Mouse (Mus musculus) neural tube, embryonic 15.5 days (tissue): Measurements from ENCODE around the gene Rab3ip. TPM values are rescaled to one million over a fixed set of nuclear protein-coding genes. Genes with fewer than 3 reads are reported as not detected.

Experiments
- ATAC-seq: fragments of 200-750 bp; cut with Nextera tagmentation; 2 replicates; pipeline ENCODE4 v1.8.0; 2017; ENCODE audit warnings: mild to moderate bottlenecking, moderate TSS enrichment, moderate library complexity; ENCODE audit not compliant: low FRiP score
- H3K27ac ChIP-seq: fragments of 300-500 bp; sonication (generic); replicated peaks from 2 replicates; pipeline ENCODE4 v1.5.1; 2015; ENCODE audit warnings: mild to moderate bottlenecking, inconsistent platforms
- H3K27me3 ChIP-seq: fragments of 300-500 bp; sonication (generic); replicated peaks from 2 replicates; pipeline ENCODE4 v1.6.1; 2015; ENCODE audit warnings: inconsistent platforms
- H3K36me3 ChIP-seq: fragments of 300-500 bp; sonication (generic); 2 replicates; pipeline ENCODE4 v1.6.1; 2015; ENCODE audit warnings: inconsistent platforms
- H3K4me1 ChIP-seq: fragments of 300-500 bp; sonication (generic); 2 replicates; pipeline ENCODE4 v1.6.1; 2015; ENCODE audit warnings: inconsistent platforms
- H3K4me2 ChIP-seq: fragments of 300-500 bp; sonication (generic); 2 replicates; pipeline ENCODE4 v1.6.1; 2015; ENCODE audit warnings: inconsistent platforms, mild to moderate bottlenecking, moderate library complexity
- H3K4me3 ChIP-seq: fragments of 300-500 bp; sonication (generic); replicated peaks from 2 replicates; pipeline ENCODE4 v1.5.1; 2015; ENCODE audit warnings: mild to moderate bottlenecking, inconsistent platforms
- H3K9ac ChIP-seq: fragments of 300-500 bp; sonication (generic); replicated peaks from 2 replicates; pipeline ENCODE4 v1.6.1; 2015; ENCODE audit warnings: mild to moderate bottlenecking, inconsistent platforms
- H3K9me3 ChIP-seq: fragments of 300-500 bp; sonication (generic); replicated peaks from 2 replicates; pipeline ENCODE4 v1.6.1; 2016; ENCODE audit warnings: inconsistent platforms
- WGBS: fragments of 180-500 bp; shearing (Covaris S2); methylation state at CpG from one replicate; pipeline ENCODE4 v1.1.7; 2015; ENCODE audit warnings: mixed read lengths; 5-methylcytosine and 5-hydroxymethylcytosine counted together
- polyA plus RNA-seq: library from polyadenylated mRNA; unstranded; fragments of >200 nt; fragmentation: Nextera tagmentation; extraction: Ambion mirVana; gene quantifications from 2 replicates; pipeline ENCODE4 v1.2.1, GENCODE M21; 2015

Rab3ip gene
- polyA plus RNA-seq = 49.3 and 54.6 TPM in 2 replicates

DNA sequence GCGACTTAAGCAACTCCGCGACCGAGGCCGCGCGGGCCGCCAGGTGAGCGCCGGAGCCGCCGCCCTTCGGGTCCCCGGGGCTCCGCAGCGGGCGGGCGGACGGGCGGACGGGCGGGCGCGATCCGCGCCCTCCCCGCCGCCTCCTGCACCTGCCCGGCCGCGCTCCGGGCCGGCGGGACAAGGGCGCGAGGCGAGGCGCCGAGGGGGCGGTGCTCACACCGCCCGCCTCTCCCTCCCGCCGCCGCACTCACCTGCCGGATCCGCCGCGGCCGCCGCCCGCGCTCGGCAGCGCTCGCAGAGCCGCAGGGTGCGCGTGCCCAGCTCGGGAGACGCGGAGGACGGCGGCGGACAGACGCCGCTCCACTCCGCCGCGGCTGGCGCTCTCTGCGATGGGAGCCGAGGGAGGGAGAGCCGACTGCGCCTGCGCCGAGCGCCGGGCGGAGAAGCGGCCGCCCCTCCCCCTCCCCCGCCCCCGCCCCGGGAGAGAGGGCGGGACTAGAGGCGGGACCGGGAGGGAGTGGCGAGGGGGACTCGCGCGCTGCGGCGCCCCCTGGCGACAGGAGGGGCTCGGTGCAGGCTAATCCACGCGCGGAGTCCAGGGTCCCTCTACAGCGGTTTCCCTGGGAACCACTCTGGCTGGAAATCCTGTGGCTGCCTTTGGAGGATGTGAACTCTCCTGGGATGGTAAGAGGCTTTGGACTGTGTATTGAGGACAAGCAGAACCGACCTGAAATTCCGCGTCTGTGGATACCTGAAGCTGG lies at the start of gene Rab3ip:
Gene Rab3ip, minus strand, starts transcription at position 761 of the 761 bp plus-strand sequence.
- H3K27ac ChIP-seq = peak within 1 kb of the TSS; percentile 87
- 0 out of 2 replicates have a peak, but pooled peaks cover 2% of the 10 kb centered on the region for H3K9me3 ChIP-seq
- peak within 1 kb of the TSS; percentile 83 for H3K4me3 ChIP-seq
- H3K4me2 ChIP-seq = peak within 1 kb of the TSS; percentile 76
- H3K36me3 ChIP-seq = no peaks in the 10 kb centered on the region
- peak; percentile 93 for ATAC-seq
- peaks cover 34% of the 10 kb centered on the region for H3K4me1 ChIP-seq
- H3K27me3 ChIP-seq = no peaks in the 10 kb centered on the region
- peak within 1 kb of the TSS; percentile 80 for H3K9ac ChIP-seq
- under 1% methylated on average over 58 of the region's 103 CpGs for WGBS

DNA sequence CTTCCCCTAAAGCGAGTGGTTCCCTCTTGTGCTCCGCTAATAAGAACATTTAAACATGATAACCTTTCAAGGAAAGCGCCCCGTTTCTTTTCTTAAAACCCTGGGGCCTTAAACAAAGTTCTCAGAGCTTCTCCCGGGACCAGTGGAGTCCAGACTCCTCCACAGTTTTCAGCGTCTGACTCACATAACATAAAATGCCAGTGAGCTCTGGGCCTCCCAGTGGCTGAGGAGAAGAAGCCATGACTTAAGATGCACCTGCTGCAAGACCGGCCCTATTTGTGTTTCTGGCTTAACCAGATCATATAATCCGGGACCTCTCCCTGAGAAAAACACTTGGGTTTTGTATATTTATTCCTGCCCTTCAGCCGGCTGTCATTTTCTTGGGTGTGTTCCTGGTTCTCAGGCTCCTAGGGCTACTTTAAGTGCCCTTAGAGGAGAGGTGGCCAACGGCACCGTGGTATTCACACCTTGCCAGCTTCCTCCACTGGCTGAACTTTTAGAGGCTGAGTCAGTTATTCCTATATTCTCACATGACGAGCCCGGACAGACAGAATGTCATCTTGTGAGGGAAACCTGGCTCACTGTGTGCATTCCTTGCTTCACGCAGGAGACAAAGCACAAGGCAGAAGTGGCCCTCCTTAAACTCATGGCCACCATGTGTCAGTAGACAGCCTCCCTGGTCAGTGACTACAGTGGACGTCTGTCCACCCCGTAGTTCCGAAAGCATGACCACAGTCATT lies 48.3 kb upstream of the Rab3ip start:
- Histone ChIP-seq H3K4me3 (no peak overlapping the region), H3K27me3 (no peaks in the 10 kb centered on the region), H3K36me3 (no peaks in the 10 kb centered on the region), H3K4me1 (no peaks in the 10 kb centered on the region), H3K9ac (no peak overlapping the region), H3K27ac (no peak overlapping the region), H3K9me3 (no peaks in the 10 kb centered on the region), H3K4me2 (no peak overlapping the region)
- 86% methylated on average over 17 of the region's 17 CpGs for WGBS
- ATAC-seq = no peak

DNA sequence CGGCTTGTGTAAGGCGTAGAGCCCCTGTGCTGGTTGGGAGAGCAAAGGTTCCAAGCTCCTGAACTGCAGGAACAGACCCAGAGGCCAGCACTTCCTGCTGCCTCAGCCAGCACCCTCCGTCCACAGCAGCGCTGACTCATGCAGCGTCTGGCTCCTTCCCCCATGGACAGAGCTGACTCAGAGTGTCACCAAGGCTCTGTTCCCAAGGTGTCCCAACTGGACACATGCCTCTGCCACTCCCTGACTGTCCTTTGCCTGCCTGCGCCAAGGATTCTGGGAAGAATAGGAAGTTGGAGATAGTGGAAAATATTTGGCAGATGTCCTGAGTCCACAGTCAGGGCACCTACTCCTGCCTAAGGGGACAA lies 45.6 kb upstream of the Rab3ip start:
- no peak overlapping the region for H3K4me2 ChIP-seq
- no peak overlapping the region for H3K27ac ChIP-seq
- no peaks in the 10 kb centered on the region for H3K4me1 ChIP-seq
- H3K4me3 ChIP-seq = no peak overlapping the region
- no peaks in the 10 kb centered on the region for H3K9me3 ChIP-seq
- no peaks in the 10 kb centered on the region for H3K27me3 ChIP-seq
- no peaks in the 10 kb centered on the region for H3K36me3 ChIP-seq
- 84% methylated on average over 6 of the region's 6 CpGs for WGBS
- no peak for ATAC-seq
- H3K9ac ChIP-seq = no peak overlapping the region

DNA sequence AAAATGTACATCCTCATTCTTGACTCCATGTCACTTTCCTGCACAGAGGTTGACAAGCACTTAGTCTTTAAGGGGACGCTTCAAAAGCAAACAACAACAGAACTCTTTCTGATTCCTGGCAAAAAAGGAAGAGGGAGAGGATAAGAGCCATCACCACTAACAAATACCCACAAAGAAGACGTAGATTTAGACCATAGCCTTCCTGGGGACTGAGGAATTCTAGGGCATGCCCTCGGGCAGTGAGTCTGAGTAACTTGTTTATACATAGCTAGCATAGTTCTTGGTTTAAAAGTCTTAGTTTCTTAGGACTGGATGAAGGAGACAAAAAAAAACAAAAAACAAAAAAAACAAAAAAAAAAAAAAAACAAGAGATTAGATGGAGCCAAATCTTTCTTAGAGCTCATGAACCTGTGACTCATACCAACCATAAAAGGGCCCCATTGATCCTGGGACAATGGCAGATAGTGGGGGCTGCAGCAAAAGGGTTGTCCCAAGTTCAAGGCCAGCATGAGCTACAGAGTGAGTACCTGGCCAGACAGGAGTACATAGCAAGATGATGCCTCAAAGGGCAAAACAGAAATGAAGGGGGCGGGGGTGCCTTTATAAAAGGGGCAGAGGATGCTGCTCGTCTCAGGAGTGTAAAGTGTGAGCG lies 45.1 kb upstream of the Rab3ip start:
- Histone ChIP-seq H3K9ac (no peak overlapping the region), H3K4me2 (no peak overlapping the region), H3K27ac (no peak overlapping the region), H3K36me3 (no peaks in the 10 kb centered on the region), H3K9me3 (no peaks in the 10 kb centered on the region), H3K27me3 (no peaks in the 10 kb centered on the region), H3K4me3 (no peak overlapping the region), H3K4me1 (no peaks in the 10 kb centered on the region)
- no peak for ATAC-seq
- 79% methylated on average over 6 of the region's 6 CpGs for WGBS

DNA sequence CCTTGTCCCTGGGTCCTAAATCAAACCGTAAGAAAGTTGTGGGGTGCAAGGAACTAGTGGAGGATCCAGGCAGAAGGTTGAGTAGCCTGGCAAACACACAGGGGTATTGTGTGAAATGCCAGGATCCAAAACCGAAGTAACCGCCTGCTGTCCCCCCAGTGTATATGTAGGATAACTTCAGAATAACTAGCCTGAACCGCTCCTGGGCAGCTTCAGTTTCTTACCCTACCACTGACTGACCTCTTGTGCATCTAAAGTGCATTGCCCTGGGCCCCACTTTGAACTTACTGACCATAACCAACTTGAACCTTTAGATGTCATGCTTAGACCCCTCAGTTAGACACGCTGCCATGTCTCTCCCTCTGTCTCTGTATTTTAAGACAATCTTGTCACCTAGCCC lies 44.6 kb upstream of the Rab3ip start:
- ATAC-seq = no peak
- Histone ChIP-seq H3K4me3 (no peak overlapping the region), H3K9me3 (no peaks in the 10 kb centered on the region), H3K9ac (no peak overlapping the region), H3K36me3 (no peaks in the 10 kb centered on the region), H3K27ac (no peak overlapping the region), H3K4me1 (no peaks in the 10 kb centered on the region), H3K27me3 (no peaks in the 10 kb centered on the region), H3K4me2 (no peak overlapping the region)
- WGBS = 87% methylated on average over 5 of the region's 5 CpGs

DNA sequence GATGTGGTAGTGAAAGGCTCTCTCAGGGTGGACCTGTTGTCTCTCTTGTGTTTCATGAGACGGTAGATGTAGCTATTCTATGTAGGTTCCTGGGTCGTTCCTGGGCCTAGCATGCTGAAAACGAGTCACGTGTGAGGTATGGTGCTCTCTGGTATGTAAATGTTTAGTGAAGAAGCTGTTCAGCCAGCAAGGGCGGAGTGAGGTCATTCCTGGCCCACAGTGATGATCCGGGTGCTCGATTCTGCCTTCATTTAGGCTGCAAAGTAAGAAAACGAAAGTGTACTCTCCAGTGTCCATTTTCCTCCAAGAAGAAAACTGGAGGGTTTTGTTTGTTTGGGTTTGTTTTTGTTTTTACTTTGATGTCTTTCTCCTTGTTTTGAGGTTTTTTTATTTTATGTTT lies 43.4 kb upstream of the Rab3ip start:
- no peaks in the 10 kb centered on the region for H3K36me3 ChIP-seq
- H3K4me1 ChIP-seq = no peaks in the 10 kb centered on the region
- no peaks in the 10 kb centered on the region for H3K27me3 ChIP-seq
- ATAC-seq = no peak
- H3K4me2 ChIP-seq = no peak overlapping the region
- no peak overlapping the region for H3K4me3 ChIP-seq
- 88% methylated on average over 8 of the region's 8 CpGs for WGBS
- H3K27ac ChIP-seq = no peak overlapping the region
- no peak overlapping the region for H3K9ac ChIP-seq
- no peaks in the 10 kb centered on the region for H3K9me3 ChIP-seq

DNA sequence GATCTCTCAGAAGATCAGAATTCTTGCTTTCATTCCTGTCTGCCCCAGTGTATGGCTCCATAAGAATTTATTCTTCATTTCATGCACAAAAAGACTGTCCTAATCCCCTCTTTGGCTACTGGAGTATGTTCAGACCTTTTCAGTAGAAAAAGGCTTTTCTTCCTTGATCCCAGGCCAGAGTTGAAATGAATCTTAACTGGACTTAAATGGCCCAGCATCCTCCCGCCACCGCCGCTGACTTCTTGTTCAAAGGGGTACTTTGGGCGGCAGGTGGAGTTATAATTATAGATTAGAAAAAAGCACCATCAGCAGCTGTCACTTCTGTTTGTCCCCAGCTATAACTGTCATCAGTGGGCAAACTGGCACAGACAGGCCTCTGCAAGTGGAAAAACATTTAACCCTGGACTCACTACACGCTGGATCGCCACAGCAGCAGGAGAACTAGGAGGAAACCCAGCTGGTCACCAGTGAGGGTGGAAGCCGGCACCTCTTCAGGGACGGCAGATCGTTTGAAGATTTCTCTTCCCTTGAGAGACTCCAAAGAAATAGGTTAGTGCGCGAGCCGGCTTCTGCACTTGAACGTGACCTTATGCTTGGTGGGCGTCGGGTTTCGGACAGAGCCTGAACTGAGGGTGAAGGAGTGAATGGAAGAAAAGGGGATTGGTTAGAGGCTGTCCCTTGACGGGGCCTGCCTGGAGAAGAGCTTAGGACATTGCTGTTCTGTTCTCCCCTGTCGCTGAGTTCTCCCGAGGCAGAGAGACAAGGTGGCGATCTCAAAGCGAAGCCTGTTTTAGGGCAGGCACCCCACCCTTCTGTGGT lies 35.9 kb upstream of the Rab3ip start, which contains the start of gene Best3:
Gene Best3, plus strand, starts transcription at position 51 of the 819 bp plus-strand sequence.
- Histone ChIP-seq H3K4me2 (peak within 1 kb of the TSS; percentile 5; the same call in 1 of the 2 replicates), H3K27ac (no peak within 1 kb of the TSS), H3K4me3 (no peak within 1 kb of the TSS), H3K27me3 (no peaks in the 10 kb centered on the region), H3K4me1 (peaks cover 20% of the 10 kb centered on the region), H3K36me3 (no peaks in the 10 kb centered on the region), H3K9ac (no peak within 1 kb of the TSS), H3K9me3 (no peaks in the 10 kb centered on the region)
- no peak for ATAC-seq
- WGBS = 44% methylated on average over 21 of the region's 21 CpGs

DNA sequence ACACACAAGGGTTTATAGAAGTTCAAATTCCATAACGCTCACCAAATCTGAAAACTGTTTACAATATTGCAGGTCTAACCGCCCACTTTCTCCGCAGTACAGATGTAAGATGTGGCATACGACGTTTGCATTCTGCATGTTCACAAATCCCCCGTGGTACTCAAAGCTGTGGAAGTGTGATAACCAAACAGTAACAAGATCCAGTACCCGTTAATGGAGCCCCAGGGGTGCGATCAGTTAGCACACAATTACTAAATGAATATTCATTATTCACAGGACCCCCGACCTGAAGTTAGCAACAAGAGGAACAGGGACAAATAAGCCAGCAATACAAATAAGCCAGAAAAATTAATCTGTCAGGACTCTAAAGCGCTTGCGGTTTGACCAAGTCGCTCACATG lies 34.3 kb upstream of the Rab3ip start:
- Histone ChIP-seq H3K27ac (no peak overlapping the region), H3K9ac (no peak overlapping the region), H3K4me1 (peaks cover 20% of the 10 kb centered on the region), H3K36me3 (no peaks in the 10 kb centered on the region), H3K9me3 (no peaks in the 10 kb centered on the region), H3K27me3 (no peaks in the 10 kb centered on the region), H3K4me2 (no peak overlapping the region), H3K4me3 (no peak overlapping the region)
- no peak for ATAC-seq
- 49% methylated on average over 12 of the region's 12 CpGs for WGBS

DNA sequence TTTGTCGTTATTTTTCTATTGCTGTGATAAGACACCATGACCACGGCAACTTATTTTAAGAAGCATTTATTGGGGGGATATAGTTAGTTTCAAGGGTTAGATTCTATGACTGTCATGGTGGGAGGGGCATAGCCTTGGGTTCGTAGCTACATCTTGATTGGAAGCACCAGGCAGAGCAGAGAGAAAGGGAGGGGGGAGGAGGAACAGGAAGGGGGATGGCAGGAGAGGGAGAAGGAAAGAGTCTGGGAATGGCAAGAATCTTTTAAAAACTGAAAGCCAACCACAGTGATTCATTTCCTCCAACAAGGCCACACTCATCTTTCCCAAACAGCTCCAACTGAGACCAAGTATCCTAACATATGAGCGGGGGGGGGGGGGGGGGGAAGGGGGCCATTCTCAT lies 32.0 kb upstream of the Rab3ip start:
- no peak overlapping the region for H3K9ac ChIP-seq
- H3K4me1 ChIP-seq = peaks cover 19% of the 10 kb centered on the region
- whole genome bisulfite sequencing = 81% methylated on average over 3 of the region's 4 CpGs
- H3K4me2 ChIP-seq = no peak overlapping the region
- H3K36me3 ChIP-seq = no peaks in the 10 kb centered on the region
- H3K4me3 ChIP-seq = no peak overlapping the region
- H3K27ac ChIP-seq = no peak overlapping the region
- H3K27me3 ChIP-seq = no peaks in the 10 kb centered on the region
- H3K9me3 ChIP-seq = no peaks in the 10 kb centered on the region
- ATAC-seq = no peak

DNA sequence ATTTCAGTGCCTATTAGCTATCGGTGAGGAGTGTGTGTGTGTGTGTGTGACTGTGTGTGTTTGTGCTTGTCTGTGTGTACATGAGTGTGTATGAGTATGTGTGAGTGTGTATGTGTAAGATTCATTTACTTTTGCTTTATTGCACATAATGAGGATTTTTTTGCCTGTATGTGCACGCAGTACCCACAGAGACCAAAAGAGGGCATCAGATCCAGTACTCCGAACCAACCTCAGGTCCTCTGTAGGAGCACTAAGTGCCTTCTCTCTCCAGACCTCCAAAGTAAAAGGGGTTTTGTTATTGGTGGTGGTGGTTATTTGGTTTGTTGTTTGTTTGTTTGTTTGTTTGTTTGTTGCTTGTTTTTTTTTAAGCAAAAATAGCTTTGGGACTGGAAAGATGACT lies 30.3 kb upstream of the Rab3ip start:
- whole genome bisulfite sequencing = 75% methylated on average over 3 of the region's 3 CpGs
- ATAC-seq = no peak

DNA sequence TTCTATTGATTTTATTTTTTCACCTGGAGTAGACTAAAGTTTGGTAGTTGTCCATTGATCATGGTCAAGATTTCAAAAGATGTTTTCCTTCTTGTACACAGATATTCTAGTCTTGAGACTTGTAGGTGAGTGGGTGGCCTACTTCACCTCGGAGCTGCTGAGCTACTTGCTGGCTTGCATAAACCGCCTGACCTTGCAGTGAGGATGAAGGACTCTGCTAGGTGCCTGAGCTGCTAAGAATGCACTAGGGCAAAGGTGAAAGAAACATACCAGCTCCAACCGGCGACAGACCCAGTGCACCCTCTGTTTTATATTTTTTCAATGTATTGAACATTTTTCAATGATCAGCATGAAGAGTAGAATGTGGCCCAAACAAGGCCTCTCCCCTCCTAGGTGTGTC lies 29.7 kb upstream of the Rab3ip start:
- 90% methylated on average over 4 of the region's 4 CpGs for WGBS
- peaks cover 3% of the 10 kb centered on the region; the same call in 1 of the 2 replicates for H3K4me1 ChIP-seq

More for the DNA sequence above, 30.3 kb upstream of the Rab3ip start:
- Histone ChIP-seq H3K9me3 (no peaks in the 10 kb centered on the region), H3K27me3 (no peaks in the 10 kb centered on the region), H3K27ac (no peak overlapping the region), H3K4me1 (peaks cover 3% of the 10 kb centered on the region; the same call in 1 of the 2 replicates), H3K36me3 (no peaks in the 10 kb centered on the region), H3K9ac (no peak overlapping the region), H3K4me2 (no peak overlapping the region), H3K4me3 (no peak overlapping the region)

More for the DNA sequence above, 29.7 kb upstream of the Rab3ip start:
- H3K27ac ChIP-seq = no peak overlapping the region
- H3K9me3 ChIP-seq = no peaks in the 10 kb centered on the region
- H3K36me3 ChIP-seq = no peaks in the 10 kb centered on the region
- no peak overlapping the region for H3K4me2 ChIP-seq
- no peak overlapping the region for H3K9ac ChIP-seq
- no peaks in the 10 kb centered on the region for H3K27me3 ChIP-seq
- H3K4me3 ChIP-seq = no peak overlapping the region
- no peak for ATAC-seq
